Mouse (Mus musculus) NIH3T3 (cell line): ENCODE results near the gene Ttc39a.

ENCODE experiments used
- DNase-seq: peaks from one replicate; pipeline ENCODE4 v3.0.0-alpha.2; 2012; ENCODE audit warnings: low read depth

Gene Ttc39a

DNA sequence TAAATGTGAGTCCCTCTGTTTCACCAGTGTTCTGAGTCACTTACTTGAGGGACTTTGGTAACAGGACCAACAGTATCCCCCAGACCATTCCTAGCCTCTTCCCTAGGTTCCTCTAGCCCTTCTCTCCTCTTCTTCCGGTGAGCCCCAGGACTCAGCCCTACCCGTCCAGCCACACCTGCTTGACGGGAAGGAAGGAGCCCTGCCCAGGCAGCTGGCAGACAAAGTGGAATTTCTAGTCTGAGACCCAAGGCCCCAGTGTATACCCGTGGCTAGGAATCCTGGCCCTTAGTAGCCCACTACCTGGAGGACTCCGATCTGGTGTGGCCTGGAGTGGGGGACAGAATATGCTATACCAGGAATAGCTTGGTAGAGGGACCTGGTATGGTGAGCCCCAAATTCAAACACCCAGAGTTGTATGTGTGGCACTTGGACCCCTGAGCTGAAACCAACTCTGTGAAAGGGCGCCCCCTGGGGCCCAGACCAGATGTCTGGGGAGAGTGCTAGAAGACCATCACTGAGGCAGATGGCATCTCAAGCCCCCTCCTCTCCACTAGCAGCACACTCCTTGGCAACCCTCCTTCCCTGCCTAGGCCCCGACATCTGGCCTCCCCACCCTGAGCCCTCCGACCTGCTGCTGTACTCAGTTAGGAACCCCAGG is 13.8 kb downstream of the Ttc39a start:
- no peak for DNase-seq

DNA sequence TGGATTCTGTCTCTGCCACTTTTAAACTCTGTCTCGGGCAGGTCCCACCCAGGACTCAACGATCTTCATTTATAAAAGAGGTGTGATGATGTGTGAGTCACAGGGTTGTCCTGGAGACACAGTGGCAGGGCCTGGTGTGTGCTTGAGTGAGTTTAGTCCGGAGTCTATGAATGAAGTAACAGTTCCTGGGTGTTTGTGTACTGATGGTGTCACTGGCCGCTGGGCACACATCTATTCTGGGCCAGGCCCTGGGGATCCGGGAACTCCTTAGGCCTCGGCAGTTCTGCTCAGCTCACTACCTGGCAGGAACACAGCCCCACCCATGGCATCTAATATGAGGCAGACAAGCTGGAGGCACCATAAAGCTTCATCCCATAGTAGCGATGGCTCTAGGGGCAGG is 15.2 kb downstream of the Ttc39a start:
- DNase-seq = no peak

DNA sequence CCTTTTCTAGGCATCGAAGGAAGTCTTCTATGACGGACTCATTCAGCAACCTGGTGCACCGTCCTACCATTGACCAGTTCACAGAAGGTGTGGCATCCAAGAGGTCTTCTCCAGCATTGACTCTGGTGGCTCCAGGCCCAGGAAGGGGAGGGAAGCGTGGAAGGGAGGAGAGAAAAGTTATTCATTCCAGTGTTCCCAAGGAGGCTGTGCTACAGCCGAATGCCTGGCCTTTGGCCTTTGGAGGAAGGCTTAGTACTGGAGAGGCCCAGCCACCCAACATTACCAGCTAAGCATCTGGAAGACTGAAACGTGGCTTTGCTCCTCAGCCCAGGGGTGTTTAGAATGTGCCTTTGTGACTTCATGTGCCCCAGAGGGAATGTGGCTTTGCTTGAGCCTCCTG is 16.0 kb downstream of the Ttc39a start:
- DNase-seq = no peak

DNA sequence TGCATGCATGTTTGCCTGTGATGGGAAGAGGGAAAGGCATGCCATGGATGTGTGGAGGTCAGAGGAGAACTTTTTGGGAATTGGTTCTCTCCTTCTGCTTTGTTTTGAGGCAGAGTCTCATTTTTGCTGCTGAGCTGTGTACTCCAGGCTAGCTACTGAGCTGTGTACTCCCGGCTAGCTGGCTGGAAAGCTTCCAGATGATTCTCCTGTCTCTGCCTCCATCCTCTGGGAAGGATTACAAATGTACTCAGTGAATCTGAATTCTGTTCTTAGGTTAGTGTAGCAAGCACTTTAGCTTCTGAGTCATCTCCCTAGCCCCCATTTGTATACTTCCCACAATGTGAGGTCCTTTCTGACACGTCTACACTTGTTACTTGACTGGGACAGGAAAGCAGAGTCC is 17.0 kb downstream of the Ttc39a start:
- no peak for DNase-seq

DNA sequence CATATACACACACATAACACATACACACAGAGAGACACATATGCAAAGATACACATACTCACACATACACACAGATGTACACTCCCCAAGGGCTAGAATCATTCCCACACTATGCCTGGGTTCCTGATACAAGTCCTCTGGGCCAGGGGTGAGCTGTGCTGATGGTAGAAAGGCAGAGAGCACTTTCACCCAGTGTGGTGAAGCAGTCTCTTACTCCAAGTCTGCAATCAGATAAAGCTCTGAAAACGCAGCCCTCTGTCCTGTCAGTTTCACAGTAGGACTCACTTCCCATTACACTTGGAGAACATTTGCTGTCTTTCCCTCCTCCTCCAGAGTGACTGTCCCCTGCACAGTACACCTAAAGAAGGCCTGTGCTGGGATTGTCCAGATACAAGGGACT is 20.6 kb downstream of the Ttc39a start:
- no peak for DNase-seq

DNA sequence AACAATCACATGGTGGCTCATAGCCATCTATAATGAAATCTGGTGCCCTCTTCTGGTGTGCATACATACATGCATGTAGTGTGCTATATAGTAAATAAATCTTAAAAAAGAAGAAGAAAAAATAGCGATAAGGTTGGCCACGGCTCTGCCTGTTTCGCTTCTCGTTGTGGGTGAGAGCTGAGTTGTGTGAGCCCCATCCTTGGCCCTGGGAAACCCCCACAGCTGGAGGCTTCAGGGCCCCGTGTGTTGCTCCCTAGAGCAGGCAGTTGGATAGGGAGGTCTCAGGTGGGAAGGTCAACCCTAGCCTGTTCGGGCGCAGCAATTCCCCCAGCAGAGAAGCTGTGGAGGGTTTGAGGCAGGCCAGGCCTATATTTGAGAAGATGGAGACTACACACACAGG is 23.8 kb downstream of the Ttc39a start:
- no peak for DNase-seq

DNA sequence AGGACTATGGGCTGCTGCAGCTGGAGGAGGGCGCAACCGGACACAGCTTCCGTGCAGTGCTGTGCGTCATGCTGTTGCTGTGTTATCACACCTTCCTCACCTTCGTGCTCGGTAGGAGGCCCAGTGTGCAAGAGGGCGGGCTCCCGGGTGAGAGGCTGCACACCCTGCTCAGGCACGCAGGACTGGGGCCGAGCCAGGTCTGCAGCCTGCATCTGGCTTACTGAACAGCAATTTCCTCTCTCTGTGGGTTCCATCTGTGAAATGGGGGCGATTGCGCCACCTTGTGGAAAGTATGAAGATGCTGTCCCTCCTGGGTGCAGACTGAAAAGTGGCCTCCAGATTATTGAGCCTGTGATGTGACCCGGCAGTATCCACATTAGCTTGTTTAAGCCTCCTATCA is 24.4 kb downstream of the Ttc39a start:
- peak; percentile 73 for DNase-seq

DNA sequence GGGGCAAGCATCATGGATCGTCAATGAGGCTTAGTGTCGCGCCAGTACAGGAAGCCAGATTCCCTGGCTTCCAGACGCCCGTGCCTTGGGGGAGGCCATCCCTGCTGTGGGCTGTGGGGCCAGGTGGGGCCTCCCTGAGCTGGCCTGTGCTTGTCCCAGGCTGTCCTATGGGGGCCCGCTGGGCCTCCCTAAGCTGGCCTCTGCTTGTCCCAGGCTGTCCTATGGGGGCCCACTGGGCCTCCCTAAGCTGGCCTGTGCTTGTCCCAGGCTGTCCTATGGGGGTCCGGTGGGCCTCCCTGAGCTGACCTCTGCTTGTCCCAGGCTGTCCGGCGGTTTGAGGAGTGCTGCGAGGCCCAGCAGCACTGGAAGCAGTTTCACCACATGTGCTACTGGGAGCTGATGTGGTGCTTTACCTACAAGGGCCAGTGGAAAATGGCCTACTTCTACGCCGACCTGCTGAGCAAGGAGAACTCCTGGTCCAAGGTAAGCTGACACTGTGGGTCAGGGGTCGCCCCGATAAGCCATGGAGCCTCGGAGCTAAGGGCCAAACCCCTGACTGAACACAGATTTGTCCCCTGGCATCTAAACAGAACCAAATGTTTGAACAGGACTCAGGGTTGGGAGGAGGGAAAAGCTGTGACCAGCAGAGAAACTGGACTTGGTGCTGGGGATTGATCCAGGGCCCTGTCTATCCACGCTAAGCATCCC is 26.4 kb downstream of the Ttc39a start:
- DNase-seq = no peak

DNA sequence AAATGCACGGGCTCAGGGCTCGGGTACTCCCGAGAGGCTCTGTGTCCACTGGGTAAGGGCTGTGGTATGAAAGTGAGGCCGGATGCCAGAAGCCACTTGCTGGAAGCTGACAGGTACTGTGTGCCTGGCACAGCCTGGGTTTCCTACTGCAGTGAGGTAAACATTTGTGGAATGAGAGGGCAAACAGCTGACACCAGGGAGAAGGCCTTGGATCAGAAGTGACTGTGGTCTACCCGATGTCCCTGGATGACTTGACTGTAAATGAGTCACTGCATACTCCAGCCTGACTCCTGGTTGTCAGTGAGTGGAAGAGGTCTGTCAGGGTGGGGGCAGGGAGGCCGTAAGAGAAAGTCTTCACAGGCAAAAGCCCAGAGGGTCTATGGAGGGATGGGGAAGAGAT is 27.2 kb downstream of the Ttc39a start:
- peak; percentile 65 for DNase-seq

DNA sequence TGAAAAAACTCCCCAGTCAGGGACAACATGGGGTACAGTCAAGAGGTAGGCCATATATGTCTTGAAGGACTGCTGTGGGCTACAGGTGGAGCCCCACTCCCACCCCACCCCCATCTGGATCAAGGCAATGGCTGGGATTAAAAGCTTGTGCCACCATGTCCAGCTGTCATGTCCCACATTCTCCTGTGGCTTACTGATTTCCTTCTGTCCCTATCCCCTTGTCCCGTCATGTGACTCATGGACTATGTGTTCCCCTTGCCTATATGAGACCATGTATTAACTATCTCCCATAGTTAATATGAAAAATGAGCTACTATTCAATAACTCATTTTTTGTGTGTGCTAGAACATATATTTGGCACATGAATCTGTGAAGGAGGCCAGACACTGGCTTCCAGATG is 27.8 kb downstream of the Ttc39a start:
- DNase-seq = no peak

DNA sequence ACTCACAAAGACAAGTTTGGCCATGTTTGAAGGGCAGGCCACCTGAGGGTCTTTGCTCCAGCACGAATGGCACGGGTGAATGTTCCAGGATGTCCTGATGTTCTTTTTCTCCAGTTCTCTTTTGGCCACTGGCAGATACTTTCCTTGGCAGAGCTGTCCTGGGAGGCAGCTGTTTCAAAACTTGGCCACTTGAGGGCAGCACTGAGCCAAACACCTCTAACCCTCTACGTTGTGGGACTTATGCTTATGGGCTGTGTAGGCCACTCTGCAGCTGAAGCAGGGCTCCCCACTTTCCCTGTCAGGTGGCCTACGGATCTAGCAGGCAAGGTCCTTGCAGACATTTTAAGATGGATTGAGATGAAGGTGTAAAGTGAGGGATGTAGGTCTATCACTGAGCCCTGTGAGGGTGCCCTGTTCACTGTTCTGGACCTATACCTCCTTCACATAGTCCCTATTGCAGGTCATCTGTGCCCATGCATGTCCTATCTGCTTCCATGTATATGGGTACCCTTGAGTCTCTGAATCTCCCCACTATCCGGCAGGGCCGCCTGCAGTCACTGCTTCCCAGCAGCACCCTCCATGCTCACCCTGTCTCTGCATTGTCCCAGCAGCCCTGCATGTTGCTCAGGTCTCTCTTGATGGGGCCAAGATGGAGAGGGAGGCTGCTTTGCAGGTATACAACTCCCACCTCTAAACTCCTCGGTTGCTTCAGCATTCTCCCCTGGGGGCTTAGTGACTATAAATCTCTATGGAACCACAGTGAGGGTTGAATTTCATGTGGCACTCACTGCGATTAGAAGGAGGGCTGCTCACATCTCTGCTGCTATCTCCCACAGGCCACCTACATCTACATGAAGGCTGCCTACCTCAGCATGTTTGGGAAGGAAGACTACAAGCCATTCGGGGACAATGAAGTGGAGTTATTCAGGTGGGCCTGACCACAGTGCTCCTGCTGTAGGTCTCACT is 31.8 kb downstream of the Ttc39a start:
- DNase-seq = peak; percentile 87

DNA sequence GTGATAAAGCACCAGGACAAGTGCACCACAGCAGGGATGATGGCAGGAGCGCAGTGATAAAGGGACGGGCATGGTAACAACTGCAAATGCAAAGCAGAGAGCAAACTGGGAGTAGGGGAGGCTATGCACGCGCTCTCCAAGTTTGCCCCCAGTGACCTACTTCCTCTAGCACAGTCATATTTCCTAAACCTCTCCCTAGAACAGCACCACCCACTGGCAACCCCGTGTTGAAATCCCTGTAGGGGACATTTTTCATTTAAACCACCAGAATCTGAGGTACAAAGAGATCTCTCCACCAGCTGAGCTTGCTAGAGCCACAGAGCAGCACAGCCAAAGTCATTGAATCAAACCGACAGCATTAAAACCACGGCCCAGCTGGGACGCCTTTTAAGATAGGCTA is 32.7 kb downstream of the Ttc39a start:
- no peak for DNase-seq

DNA sequence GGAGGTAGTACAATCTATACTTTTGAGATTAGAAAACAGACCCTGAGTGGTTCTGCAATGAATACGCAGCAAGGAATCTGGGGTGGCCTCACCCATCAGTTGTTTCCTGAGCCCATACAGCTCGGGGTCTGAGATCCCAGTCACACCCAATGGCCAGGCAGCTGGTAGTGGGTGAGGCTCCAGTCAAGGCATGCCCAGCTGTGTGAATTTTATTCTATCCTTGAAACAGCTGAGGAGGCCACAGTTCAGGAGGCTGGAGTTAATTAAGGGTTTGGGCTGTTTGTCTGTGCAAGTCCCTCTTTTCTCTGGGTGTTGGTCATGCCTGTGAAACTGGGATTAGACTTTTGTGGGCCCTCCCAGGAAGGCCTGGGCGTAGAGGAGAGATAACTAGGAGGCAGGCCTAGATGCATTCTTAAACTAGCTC is 33.4 kb downstream of the Ttc39a start:
- DNase-seq = peak; percentile 36

DNA sequence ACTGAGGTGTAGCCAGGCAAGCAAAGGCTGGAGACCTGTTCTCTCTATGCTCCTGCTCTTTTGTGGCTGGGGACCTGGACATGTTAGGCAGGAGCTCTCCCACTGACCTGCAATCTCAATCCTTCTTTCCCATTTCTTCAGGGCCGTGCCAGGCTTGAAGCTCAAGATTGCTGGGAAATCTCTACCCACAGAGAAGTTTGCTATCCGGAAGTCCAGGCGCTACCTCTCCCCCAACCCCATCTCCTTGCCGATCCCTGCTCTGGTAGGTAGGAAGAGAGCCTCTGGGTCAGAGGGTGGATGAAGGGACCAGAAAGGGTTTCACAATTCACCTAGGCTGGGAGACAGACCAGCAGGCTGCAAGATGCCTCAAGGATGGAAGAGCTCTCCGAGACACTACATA is 34.0 kb downstream of the Ttc39a start:
- no peak for DNase-seq

DNA sequence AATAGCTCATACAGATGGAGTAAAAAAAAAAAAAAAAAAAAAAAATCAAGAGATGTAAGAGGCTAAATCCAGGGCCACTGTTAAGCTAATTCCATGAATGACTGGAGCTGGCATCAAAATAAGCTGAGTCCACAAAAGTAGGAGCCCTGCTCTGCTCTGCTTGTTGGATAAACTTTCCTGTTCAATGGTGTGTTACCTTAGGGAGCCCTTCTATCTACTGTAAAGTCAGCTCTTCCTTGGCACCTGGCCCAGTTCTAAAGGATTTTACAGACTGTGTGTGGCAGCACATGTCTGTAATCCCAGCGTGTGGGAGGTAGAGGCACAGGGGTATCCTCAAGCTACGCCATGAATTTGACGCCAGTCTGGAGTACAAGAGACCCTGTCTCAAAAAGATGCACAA is 34.6 kb downstream of the Ttc39a start:
- no peak for DNase-seq

DNA sequence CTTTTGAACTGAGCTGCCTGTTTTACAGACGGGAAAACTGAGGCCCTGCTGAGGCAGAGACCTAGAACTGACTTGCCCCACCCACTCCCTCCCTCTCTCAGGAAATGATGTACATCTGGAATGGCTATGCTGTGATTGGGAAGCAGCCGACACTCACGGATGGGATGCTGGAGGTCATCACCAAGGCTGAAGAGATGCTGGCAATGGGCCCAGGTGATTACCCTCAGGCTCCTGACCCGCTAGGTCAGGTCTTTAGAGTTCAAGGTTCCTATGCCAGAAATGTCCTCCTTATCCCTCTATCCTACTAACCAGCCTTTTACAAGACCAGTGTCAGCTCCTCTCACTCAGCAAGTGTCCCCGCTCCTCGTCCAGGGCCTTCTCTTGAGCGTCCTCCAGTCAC is 35.7 kb downstream of the Ttc39a start:
- no peak for DNase-seq

DNA sequence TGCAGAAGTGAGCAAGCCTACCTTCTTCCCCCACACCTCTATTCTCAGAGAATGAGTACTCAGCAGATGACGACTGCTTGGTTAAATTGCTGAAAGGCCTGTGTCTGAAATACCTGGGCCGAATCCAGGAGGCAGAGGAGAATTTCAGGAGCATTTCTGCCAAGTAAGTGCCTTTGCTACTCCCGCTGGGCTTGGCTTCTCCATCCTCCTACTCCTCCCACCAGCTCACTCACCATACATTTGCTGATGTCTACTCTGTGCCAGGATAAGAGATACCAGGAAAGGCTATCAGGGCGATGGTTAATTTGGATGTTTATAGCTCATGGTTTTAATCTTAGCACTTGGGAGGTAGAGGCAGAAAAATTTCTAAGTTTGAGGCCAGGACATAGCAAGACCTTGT is 36.2 kb downstream of the Ttc39a start:
- peak; percentile 39 for DNase-seq

DNA sequence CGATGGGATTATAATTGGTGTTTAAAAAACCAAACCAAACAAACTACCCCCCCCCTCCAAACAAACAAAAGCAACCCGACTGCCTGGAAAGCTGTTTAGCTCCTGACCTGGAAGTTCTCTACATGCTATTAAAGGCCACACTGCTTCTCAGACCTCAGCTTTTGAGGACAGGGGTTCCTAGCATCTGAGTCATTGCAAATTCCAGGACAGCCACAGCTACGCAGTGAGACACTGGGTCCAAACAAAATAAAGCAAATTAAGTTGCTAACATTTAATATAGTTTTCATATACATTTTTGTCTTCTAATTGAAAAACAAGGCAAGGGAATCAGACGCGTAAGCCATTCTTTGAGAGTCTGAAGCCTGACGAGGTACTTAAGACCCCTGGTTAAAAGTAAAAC is 38.0 kb downstream of the Ttc39a start:
- DNase-seq = peak; percentile 48

DNA sequence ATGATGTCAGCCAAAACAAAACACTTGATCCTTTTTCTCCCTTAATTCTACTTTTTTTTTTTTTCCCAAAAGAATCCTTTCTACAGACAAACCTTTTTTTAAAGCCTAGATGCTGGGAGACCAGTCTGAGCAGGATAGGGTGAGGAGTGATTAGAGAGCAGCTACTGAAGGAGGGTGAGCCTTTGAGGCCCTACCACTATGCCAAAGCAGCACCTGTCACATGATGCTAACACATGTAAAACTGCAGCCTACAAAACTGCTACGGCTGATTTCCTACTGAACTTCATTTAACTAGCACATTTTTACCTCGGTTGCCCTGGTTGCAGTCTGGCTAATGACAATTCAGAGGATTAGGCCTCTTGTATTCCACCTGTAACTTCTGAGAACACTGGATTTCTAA is 38.5 kb downstream of the Ttc39a start:
- DNase-seq = no peak

DNA sequence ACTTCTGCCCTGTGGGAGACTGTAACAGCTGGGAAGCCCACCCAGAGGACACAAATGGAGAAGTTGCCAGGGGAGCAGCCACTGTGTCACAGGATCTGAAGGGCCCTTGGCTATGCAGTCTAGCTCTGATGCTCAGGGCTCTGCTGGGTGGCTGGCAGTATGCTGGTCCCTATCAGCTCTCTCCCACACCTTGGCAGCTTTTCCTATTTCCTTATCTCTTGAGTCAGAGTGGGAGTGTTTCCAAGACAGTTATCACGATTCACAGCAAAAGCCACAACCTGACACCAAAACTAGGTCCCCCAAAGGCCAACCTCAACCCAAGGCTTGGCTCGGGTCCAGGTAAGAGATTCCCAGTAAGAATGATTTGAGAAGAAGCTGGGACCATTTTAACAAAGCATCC is 39.0 kb downstream of the Ttc39a start:
- DNase-seq = peak; percentile 43

DNA sequence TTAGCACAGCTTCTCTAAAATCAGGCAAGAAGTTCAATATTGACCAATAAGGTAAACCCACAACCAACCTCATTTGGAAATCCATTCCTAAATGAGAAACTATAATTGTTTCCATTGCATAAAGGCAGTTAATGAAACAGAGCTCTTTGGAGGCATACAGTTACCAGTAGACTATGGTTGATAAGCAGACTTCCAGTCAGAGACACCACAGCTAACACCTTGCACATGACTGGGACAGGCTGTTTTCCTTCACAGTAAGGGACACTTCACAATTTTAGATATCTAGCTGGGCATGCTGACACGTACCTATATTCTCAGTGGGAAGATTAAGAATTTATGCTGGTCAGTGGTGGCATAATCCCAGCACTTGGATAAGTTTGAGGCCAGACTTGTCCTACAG is 39.5 kb downstream of the Ttc39a start:
- no peak for DNase-seq

DNA sequence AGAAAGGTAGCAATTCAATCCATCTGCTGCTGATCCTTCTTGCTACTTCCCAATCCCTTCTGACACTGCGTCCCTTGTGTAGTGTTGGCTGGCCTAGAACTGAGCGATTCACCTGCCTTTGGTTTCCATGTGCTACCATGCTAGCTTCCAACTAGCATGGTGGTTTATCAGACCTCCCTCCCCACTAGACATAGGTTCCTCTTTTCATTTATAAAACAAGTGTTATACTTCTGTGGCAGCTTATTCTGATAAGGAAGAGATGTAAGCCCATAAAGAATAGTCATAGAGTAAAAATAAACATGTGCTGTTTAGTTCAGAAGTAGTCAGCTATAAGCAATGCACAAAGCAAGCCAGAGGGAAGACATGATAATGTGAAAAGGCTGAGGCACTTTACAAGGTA is 42.1 kb downstream of the Ttc39a start:
- no peak for DNase-seq

DNA sequence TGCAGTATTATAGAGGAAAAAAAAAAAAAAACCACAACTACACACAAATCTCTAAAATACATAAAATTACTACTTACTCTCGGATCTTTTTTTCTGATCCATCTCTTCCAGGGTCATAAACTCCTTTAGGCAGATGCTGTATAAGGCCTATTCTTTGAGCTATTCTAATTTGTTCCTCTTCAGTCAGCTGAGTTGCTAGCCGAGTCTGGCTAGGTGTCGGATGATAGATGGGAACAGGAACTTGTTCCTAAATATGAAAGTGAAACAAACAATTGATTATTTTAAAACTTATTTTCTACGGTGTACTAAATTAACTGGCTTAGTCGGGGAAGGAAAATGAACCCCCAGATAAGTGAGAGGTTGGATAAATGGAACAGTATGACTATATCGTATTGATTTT is 50.4 kb downstream of the Ttc39a start:
- no peak for DNase-seq
